Mouse (Mus musculus) testis, adult 2 months (tissue): ENCODE measurements around the gene Kifc1. TPM values are rescaled to one million over a fixed set of nuclear protein-coding genes. Genes with fewer than 3 reads are reported as not detected.

Experiments
- H3K27ac ChIP-seq: fragments of 200-500 bp; 2 replicates; pipeline ENCODE4 v1.5.1; 2012; ENCODE audit warnings: low read depth, low read length; ENCODE audit not compliant: control insufficient read depth, insufficient read depth
- H3K27me3 ChIP-seq: fragments of 200-500 bp; 2 replicates; pipeline ENCODE4 v1.6.1; 2012; ENCODE audit warnings: mild to moderate bottlenecking, low read length, moderate library complexity; ENCODE audit not compliant: control insufficient read depth, insufficient read depth
- H3K36me3 ChIP-seq: fragments of 200-500 bp; 2 replicates; pipeline ENCODE4 v1.6.1; 2012; ENCODE audit warnings: mild to moderate bottlenecking, low read length; ENCODE audit not compliant: control insufficient read depth, insufficient read depth
- H3K4me1 ChIP-seq: fragments of 200-500 bp; 2 replicates; pipeline ENCODE4 v1.6.1; 2012; ENCODE audit warnings: low read length; ENCODE audit not compliant: control insufficient read depth, insufficient read depth
- H3K4me3 ChIP-seq: fragments of 200-500 bp; 2 replicates; pipeline ENCODE4 v1.5.1; 2012; ENCODE audit warnings: low read depth, mild to moderate bottlenecking, low read length, moderate library complexity, mixed read lengths; ENCODE audit not compliant: control insufficient read depth
- CTCF ChIP-seq: fragments of 200-500 bp; IDR thresholded peaks from 2 replicates; pipeline ENCODE4 v1.5.1; 2012; ENCODE audit warnings: low read depth, mild to moderate bottlenecking, inconsistent platforms, low read length, moderate library complexity; ENCODE audit not compliant: control insufficient read depth, insufficient read depth, insufficient replicate concordance
- POLR2A ChIP-seq: fragments of 200-500 bp; IDR thresholded peaks from 2 replicates; pipeline ENCODE4 v1.6.1; 2012; ENCODE audit warnings: low read depth, mild to moderate bottlenecking, inconsistent platforms, low read length, moderate library complexity; ENCODE audit not compliant: control insufficient read depth
- polyA plus RNA-seq: library from polyadenylated mRNA; depleted of rRNA; stranded (reverse); fragments of >200 nt; gene quantifications from 2 replicates; pipeline ENCODE4 v1.2.3, GENCODE M21; 2012

Gene Kifc1
- polyA plus RNA-seq, 1 experiment, result 7.7 TPM

DNA sequence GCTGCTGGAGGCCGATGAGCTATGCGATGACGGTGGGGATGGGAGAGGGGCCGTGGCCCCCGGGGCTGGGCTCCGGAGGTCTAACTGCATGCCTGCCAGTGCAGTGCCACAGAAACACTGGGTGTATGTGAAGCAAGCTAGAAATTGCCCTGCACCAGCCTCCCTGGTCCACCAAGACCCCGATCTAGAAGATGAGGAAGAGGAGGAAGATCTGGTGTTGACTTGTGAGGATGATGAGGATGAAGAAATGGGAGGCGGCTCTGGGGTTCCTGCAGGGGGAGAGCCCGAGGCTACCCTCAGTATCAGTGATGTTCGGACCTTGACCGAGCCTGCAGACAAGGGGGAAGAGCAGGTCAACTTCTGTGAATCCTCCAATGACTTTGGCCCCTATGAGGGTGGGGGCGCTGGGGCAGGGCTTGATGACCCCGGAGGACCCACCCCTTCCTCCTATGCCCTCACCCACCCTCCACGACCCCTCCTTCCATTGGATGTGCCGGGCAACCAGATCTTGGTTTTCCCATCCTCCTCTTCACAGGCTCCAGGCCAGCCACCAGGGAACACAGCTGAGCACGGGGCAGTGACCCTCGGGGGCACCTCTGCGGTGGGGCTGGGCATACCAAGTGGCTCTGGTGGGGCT lies 27.3 kb upstream of the Kifc1 start:
- Histone ChIP-seq H3K4me3 (peak overlapping the region; percentile 92), H3K4me1 (peaks cover 43% of the 10 kb centered on the region)
- TF ChIP-seq POLR2A (no peak), CTCF (no peak)

DNA sequence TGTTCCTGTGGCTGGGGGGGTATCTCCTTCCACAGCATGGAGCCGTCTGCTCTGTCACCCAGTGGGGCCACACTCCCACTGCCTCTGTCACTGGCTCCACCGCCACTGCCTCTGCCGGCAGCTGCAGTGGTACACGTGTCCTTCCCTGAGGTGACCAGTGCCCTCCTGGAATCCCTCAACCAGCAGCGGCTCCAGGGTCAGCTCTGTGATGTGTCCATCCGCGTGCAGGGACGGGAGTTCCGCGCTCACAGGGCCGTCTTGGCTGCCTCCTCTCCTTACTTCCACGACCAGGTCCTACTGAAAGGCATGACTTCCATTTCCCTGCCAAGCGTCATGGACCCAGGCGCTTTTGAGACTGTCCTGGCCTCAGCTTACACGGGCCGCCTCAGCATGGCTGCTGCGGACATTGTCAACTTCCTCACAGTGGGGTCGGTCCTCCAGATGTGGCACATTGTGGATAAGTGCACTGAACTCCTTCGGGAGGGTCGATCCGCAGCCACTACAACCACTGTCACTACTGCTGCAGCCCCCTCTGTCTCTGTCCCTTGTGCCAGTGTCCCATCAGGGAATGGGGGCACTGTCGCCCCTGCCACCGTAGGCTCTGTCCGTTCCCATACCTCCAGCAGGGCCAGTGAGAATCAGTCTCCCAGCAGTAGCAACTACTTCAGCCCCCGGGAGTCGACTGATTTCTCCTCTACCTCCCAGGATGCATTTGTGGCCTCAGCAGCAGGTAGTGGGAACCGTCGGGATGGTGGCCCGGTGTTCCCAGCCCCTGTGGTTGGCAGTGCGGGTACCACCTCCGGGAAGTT lies 26.6 kb upstream of the Kifc1 start:
- peaks cover 45% of the 10 kb centered on the region for H3K4me1 ChIP-seq

More for the DNA sequence above, 27.3 kb upstream of the Kifc1 start:
- Histone ChIP-seq H3K27me3 (no peaks in the 10 kb centered on the region), H3K27ac (peak overlapping the region; percentile 19; the same call in 1 of the 2 replicates), H3K36me3 (peaks cover 4% of the 10 kb centered on the region; the same call in 1 of the 2 replicates)

DNA sequence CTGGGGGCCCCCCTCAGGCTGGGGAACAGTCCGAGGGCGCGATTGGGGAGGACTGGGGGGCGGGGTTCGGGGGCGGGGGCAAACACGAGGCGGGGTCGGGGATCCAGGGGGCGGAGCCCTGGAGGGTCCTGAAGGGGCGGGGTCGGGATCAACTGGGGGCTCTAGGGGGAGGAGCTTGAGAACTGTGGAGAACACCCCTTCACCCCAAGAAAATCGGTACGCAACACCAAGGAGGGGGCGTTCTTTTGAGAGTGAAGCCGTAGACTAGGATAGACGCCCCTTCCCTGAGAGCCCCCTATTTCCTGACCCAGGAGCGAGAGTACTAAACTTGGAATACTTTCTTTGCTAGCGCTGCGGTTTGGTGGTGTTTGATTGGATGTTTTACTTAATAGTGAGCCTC lies 25.8 kb upstream of the Kifc1 start:
- peak overlapping the region; percentile 83 for H3K27ac ChIP-seq
- peaks cover 8% of the 10 kb centered on the region for H3K36me3 ChIP-seq
- H3K4me3 ChIP-seq, result peak overlapping the region; percentile 92
- H3K27me3 ChIP-seq, result no peaks in the 10 kb centered on the region
- peaks cover 47% of the 10 kb centered on the region for H3K4me1 ChIP-seq
- no peak for TF ChIP-seq CTCF
- TF ChIP-seq POLR2A, result no peak

More for the DNA sequence above, 26.6 kb upstream of the Kifc1 start:
- TF ChIP-seq CTCF, result 0 out of 2 replicates have a peak, but pooled peaks have one; percentile 0
- no peak; the same call in 1 of the 2 replicates for TF ChIP-seq POLR2A
- Histone ChIP-seq H3K4me3 (peak overlapping the region; percentile 92), H3K27ac (peak overlapping the region; percentile 83), H3K36me3 (peaks cover 6% of the 10 kb centered on the region), H3K27me3 (no peaks in the 10 kb centered on the region)

DNA sequence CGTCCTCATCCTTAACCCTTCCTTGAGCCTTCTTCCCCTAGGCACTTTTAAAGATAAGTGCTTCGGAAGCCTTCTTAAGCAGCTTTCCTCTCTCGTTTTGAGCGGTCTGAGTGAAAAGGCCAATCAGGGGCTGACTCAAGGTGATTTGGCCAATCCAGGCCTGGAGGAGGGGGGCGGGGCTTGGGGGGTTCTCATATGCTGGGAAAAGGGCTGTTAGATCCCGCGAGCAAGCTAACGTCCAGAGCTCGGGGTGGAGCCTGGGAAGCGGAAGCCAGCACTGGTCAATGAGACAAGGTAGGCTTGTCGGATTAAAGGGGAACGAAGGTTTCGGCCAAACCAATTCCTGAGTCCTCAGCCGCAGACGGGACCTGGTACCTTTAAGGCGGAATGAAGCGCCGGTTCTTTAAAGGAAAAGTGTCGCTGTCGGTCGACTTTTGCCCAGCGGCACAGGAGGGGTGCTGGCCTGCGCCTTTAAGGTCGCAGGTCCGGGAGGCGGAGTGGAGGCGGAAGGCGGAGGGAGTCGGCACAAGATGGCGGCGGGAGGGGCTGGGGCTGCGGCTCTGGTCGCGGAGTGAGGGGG lies 25.3 kb upstream of the Kifc1 start, which contains the start of the genes Tapbp and Zbtb22:
Gene Tapbp (plus strand): TSS at position 229 of the 580 bp plus-strand sequence.
Gene Zbtb22 (plus strand): TSS at position 234 of the 580 bp plus-strand sequence.
- H3K4me1 ChIP-seq, result peaks cover 47% of the 10 kb centered on the region
- H3K36me3 ChIP-seq, result peaks cover 11% of the 10 kb centered on the region
- no peaks in the 10 kb centered on the region for H3K27me3 ChIP-seq
- peak within 1 kb of the TSS; percentile 92 for H3K4me3 ChIP-seq
- H3K27ac ChIP-seq, result peak within 1 kb of the TSS; percentile 87
- TF ChIP-seq POLR2A (peak; percentile 11; the same call in 1 of the 2 replicates), CTCF (no peak)

DNA sequence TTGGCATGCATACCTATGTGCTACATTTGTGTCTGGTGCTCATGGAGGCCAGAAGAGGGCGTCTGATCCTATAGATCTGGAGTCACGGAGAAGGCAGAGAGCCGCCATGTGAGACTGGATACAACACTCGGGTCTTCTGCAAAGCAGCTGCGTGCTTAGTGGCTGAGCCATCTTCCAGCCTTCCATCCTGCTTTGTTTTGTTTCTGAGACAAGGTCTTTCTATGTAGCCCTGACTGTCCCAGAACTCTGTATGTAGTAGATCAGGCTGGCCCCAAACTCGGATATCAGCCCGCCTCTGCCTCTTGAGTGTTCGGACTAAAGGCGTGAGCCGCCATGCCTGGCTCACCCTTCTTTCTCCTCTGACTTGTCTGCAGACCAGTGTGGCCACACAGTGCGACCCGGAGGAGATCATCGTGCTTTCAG lies 24.5 kb upstream of the Kifc1 start:
- no peak for TF ChIP-seq CTCF
- TF ChIP-seq POLR2A, result no peak
- Histone ChIP-seq H3K36me3 (peaks cover 14% of the 10 kb centered on the region), H3K27me3 (no peaks in the 10 kb centered on the region), H3K4me1 (peaks cover 47% of the 10 kb centered on the region), H3K4me3 (peak overlapping the region; percentile 90), H3K27ac (peak overlapping the region; percentile 87)

DNA sequence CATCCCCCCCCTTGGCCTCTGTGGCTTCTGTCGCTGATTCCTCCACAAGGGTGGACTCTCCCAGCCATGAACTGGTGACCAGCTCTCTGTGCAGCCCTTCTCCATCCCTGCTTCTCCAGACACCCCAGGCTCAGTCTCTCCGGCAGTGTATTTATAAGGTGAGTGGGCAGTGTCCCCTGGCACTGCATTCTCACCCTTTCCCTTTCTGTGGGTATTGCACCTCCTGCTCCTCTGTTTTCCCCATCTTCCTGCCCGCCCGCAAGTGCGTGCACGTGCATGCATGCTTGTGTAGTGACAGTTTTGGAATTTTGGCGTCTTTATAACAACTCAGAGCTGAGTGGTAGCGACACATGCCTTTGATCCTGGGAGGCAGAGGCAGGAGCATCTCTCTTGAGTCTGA lies 23.4 kb upstream of the Kifc1 start:
- H3K4me1 ChIP-seq, result peaks cover 38% of the 10 kb centered on the region
- H3K27me3 ChIP-seq, result no peaks in the 10 kb centered on the region
- no peak for TF ChIP-seq CTCF
- no peak for TF ChIP-seq POLR2A
- H3K36me3 ChIP-seq, result peaks cover 14% of the 10 kb centered on the region
- H3K4me3 ChIP-seq, result peak overlapping the region; percentile 90
- peak overlapping the region; percentile 14 for H3K27ac ChIP-seq

DNA sequence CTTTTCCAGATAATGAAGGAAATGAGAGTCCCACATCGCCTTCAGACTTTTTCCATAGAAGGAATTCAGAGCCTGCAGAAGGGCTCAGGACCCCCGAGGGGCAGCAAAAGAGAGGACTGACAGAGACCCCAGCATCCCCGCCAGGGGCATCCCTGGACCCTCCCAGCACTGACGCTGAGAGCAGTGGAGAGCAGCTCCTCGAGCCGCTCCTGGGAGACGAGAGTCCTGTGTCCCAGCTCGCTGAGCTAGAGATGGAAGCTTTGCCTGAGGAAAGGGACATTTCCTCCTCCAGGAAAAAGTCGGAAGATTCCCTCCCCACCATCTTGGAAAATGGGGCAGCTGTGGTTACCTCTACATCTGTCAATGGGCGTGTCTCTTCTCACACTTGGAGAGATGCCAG lies 22.8 kb upstream of the Kifc1 start:
- Histone ChIP-seq H3K4me1 (peaks cover 38% of the 10 kb centered on the region), H3K4me3 (peak overlapping the region; percentile 90), H3K36me3 (peaks cover 14% of the 10 kb centered on the region), H3K27ac (no peak overlapping the region), H3K27me3 (no peaks in the 10 kb centered on the region)
- TF ChIP-seq CTCF, result no peak
- TF ChIP-seq POLR2A, result no peak
